Mouse (Mus musculus): ENCODE measurements around the gene Rhox12. TPM values are rescaled to one million over a fixed set of nuclear protein-coding genes. Genes with fewer than 3 reads are reported as not detected.

Gene Rhox12
- not detected in 2 replicates for total RNA-seq (2012; rRNA removed)
- not detected for polyA plus RNA-seq (2012; ENCODE audit: insufficient read depth in 1 of 2, insufficient read length in 2 of 2, low read depth in 1 of 2, low replicate concordance in 2 of 2, missing spikeins in 1 of 2)

- H3K4me3 ChIP-seq (ENCODE audit: control insufficient read depth in 1 of 2, insufficient read depth in 1 of 2, low read depth in 2 of 2, low read length in 2 of 2) = no peak within 1 kb of the TSS
- H3K9me3 ChIP-seq (replicated peaks; ENCODE audit: insufficient read depth, low read length) = no peaks in the 10 kb centered on the region
- no peaks in the 10 kb centered on the region for H3K27me3 ChIP-seq (ENCODE audit: control insufficient read depth in 1 of 2, insufficient read depth in 2 of 2, low read length in 2 of 2)
- no peak within 1 kb of the TSS for H3K27ac ChIP-seq (ENCODE audit: control insufficient read depth, low read depth, low read length)
- no peaks in the 10 kb centered on the region for H3K4me1 ChIP-seq (ENCODE audit: control insufficient read depth in 1 of 2, insufficient read depth in 2 of 2, low read length in 2 of 2)
- H3K79me2 ChIP-seq (ENCODE audit: control insufficient read depth, insufficient read depth, low read length, poor library complexity) = no peaks in the 10 kb centered on the region
- TF ChIP-seq SMC3 (IDR thresholded peaks at IDR 0.05; ENCODE audit: low read depth, low read length) = no peak
- TF ChIP-seq JUND (IDR thresholded peaks at IDR 0.05; ENCODE audit: low read depth, low read length) = no peak
- TF ChIP-seq ZKSCAN1 (IDR thresholded peaks at IDR 0.05; ENCODE audit: low read depth, low read length) = no peak
- no peak for TF ChIP-seq MYB (IDR thresholded peaks at IDR 0.05; ENCODE audit: low read depth, low read length)
- TF ChIP-seq ETS1 (IDR thresholded peaks at IDR 0.05; ENCODE audit: low read depth, low read length) = no peak
- no peak for TF ChIP-seq GATA1 (IDR thresholded peaks at IDR 0.05; ENCODE audit: low read depth, low read length)
- no peak for TF ChIP-seq ELF1 (IDR thresholded peaks at IDR 0.05; ENCODE audit: low read depth, low read length)
- TF ChIP-seq CTCF (IDR thresholded peaks at IDR 0.05 in 2 of 3, conservative IDR thresholded peaks at IDR 0.05 in 1 of 3; ENCODE audit: control insufficient read depth in 1 of 3, insufficient read depth in 1 of 3, low read depth in 2 of 3, low read length in 3 of 3, poor library complexity in 1 of 3, severe bottlenecking in 1 of 3) = no peak
- TF ChIP-seq USF1 (IDR thresholded peaks at IDR 0.05; ENCODE audit: low read depth, low read length) = no peak
- no peak for TF ChIP-seq MAX (IDR thresholded peaks at IDR 0.05; ENCODE audit: low read length)
- no peak within 1 kb of the TSS for H3K9ac ChIP-seq (ENCODE audit: control insufficient read depth, low read depth, low read length, poor library complexity, severe bottlenecking)
- DNase-seq (ENCODE audit: low read depth, low spot score) = no peak
- H3K36me3 ChIP-seq (ENCODE audit: control insufficient read depth in 1 of 2, insufficient read depth in 2 of 2, low read length in 2 of 2) = no peaks in the 10 kb centered on the region
These were observed at the start of gene Rhox12 for GRCm38 (mm10) chrX:38110807-38111206. TSS of gene Rhox12 (minus strand) at chrX:38110907.

DNA sequence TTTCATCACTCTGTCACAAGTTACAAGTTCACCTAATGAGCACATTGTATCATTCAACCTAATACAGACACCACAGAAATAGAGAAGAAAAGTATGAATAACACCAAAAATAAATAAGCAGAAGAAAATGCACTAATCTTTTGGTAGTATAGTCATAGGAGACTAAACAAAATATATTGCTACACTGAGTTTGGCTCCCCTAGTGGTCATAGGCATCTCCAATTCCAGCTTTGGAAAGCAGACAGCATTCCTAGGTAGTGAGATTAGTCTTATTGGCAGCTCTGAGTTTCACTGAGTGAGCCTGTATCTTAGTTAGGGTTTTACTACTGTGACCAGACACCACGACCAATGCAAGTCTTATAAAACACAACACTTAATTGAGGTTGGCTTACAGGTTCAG lies 48.4 kb upstream of the Rhox12 start:
- no peaks in the 10 kb centered on the region for H3K27me3 ChIP-seq (ENCODE audit: control insufficient read depth in 1 of 2, insufficient read depth in 2 of 2, low read length in 2 of 2)
- no peaks in the 10 kb centered on the region for H3K79me2 ChIP-seq (ENCODE audit: control insufficient read depth, insufficient read depth, low read length, poor library complexity)

GRCm38 (mm10) chrX:38121478-38121877 lies 10.8 kb upstream of the Rhox12 start:
- DNase-seq (ENCODE audit: low read depth, low spot score) = no peak
- H3K36me3 ChIP-seq (ENCODE audit: control insufficient read depth in 1 of 2, insufficient read depth in 2 of 2, low read length in 2 of 2) = no peaks in the 10 kb centered on the region
- TF ChIP-seq RAD21 (IDR thresholded peaks at IDR 0.05; ENCODE audit: low read depth, low read length) = no peak
- no peak for TF ChIP-seq ZNF384 (IDR thresholded peaks at IDR 0.05; ENCODE audit: low read depth, low read length)
- TF ChIP-seq GATA1 (IDR thresholded peaks at IDR 0.05; ENCODE audit: low read depth, low read length) = no peak
- no peak for TF ChIP-seq UBTF (IDR thresholded peaks at IDR 0.05; ENCODE audit: borderline replicate concordance, insufficient read depth, low read depth, low read length)
- TF ChIP-seq POLR2AphosphoS5 (IDR thresholded peaks at IDR 0.05; ENCODE audit: borderline replicate concordance, low read depth, low read length) = no peak
- no peaks in the 10 kb centered on the region for H3K79me2 ChIP-seq (ENCODE audit: control insufficient read depth, insufficient read depth, low read length, poor library complexity)
- H3K9me3 ChIP-seq (replicated peaks; ENCODE audit: insufficient read depth, low read length) = no peaks in the 10 kb centered on the region
- no peak overlapping the region for H3K4me3 ChIP-seq (ENCODE audit: control insufficient read depth in 1 of 2, insufficient read depth in 1 of 2, low read depth in 2 of 2, low read length in 2 of 2)
- H3K27me3 ChIP-seq (ENCODE audit: control insufficient read depth in 1 of 2, insufficient read depth in 2 of 2, low read length in 2 of 2) = no peaks in the 10 kb centered on the region
- H3K9ac ChIP-seq (ENCODE audit: control insufficient read depth, low read depth, low read length, poor library complexity, severe bottlenecking) = no peak overlapping the region
- H3K27ac ChIP-seq (ENCODE audit: control insufficient read depth, low read depth, low read length) = no peak overlapping the region
- H3K4me1 ChIP-seq (ENCODE audit: control insufficient read depth in 1 of 2, insufficient read depth in 2 of 2, low read length in 2 of 2) = no peaks in the 10 kb centered on the region

More for the DNA sequence above, 48.4 kb upstream of the Rhox12 start:
- Histone ChIP-seq H3K4me3 (ENCODE audit: control insufficient read depth in 1 of 2, insufficient read depth in 1 of 2, low read depth in 2 of 2, low read length in 2 of 2) (no peak overlapping the region), H3K9ac (ENCODE audit: control insufficient read depth, low read depth, low read length, poor library complexity, severe bottlenecking) (no peak overlapping the region), H3K36me3 (ENCODE audit: control insufficient read depth in 1 of 2, insufficient read depth in 2 of 2, low read length in 2 of 2) (no peaks in the 10 kb centered on the region), H3K9me3 (replicated peaks; ENCODE audit: insufficient read depth, low read length) (no peaks in the 10 kb centered on the region), H3K4me1 (ENCODE audit: control insufficient read depth in 1 of 2, insufficient read depth in 2 of 2, low read length in 2 of 2) (no peaks in the 10 kb centered on the region; a peak in 1 of 4 replicates), H3K27ac (ENCODE audit: control insufficient read depth, low read depth, low read length) (no peak overlapping the region)
- TF ChIP-seq POLR2AphosphoS2 (IDR thresholded peaks at IDR 0.05; ENCODE audit: low read length) (no peak), E2F4 (IDR thresholded peaks at IDR 0.05; ENCODE audit: borderline replicate concordance, low read depth, low read length) (no peak), GATA1 (IDR thresholded peaks at IDR 0.05; ENCODE audit: low read depth, low read length) (no peak), CTCF (IDR thresholded peaks at IDR 0.05 in 2 of 3, conservative IDR thresholded peaks at IDR 0.05 in 1 of 3; ENCODE audit: control insufficient read depth in 1 of 3, insufficient read depth in 1 of 3, low read depth in 2 of 3, low read length in 3 of 3, poor library complexity in 1 of 3, severe bottlenecking in 1 of 3) (no peak; a peak in 1 of 6 replicates)
- DNase-seq (ENCODE audit: low read depth, low spot score) = no peak

Measured in MEL (cell line).